Mouse (Mus musculus): ENCODE measurements at regions not wholly inside any gene's neighbourhood (a gene's known extent, or its start where the extent isn't known, plus 50 kb on each side); places are given as distances from the start of the nearest gene placed in this dataset.
A peak's percentile ranks its signal among the peaks of the same experiment; 100 is the strongest.
"Not testable (repeated sequence)": the region's sequence is repeated elsewhere in the genome, so short reads cannot be mapped to it uniquely, and the experiment has no call there.

- DNase-seq, result no peak
- H3K27ac ChIP-seq (ENCODE audit: insufficient read depth, low read depth, low read length), result no peak overlapping the region
- H3K36me3 ChIP-seq (ENCODE audit: control insufficient read depth, insufficient read depth, low read length), result no peaks in the 10 kb centered on the region
- TF ChIP-seq POLR2A (IDR thresholded peaks at IDR 0.05; ENCODE audit: low read depth, low read length) (no peak), CTCF (conservative IDR thresholded peaks at IDR 0.05; ENCODE audit: insufficient read depth, insufficient read length, low read depth, low read length) (no peak)
- no peak overlapping the region for H3K4me3 ChIP-seq (ENCODE audit: insufficient read depth, low read depth, low read length)
- peaks cover 13% of the 10 kb centered on the region for H3K4me1 ChIP-seq (ENCODE audit: control insufficient read depth, insufficient read depth, low read length)
- no peaks in the 10 kb centered on the region for H3K27me3 ChIP-seq (replicated peaks; ENCODE audit: control insufficient read depth, insufficient read depth, low read length)
- WGBS, result 71% methylated on average over 3 of the region's 3 CpGs
Observed at GRCm38 (mm10) chr8:126816155-126816554, 129.5 kb downstream of the Tomm20 start.

DNA sequence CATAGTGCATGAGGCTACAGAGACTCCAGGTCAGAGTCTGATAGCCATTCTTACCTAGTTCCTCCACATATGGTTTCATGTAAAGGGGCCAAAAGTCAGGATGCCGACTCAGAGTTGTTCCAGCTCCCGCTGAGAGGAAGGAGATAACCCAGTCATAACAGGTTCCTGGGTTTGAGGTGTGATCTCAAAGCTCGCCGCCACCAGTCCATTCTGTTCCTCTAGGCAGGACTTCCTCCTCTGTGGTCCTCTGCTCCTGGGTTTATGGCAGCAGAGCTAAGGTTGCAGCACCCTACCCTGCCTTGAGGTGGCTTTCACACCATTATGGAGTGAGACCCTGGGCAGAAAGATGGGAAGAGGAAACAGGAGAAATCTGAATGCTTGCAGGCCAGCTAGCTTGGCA is 131.2 kb downstream of the Tomm20 start:
- no peak overlapping the region for H3K4me3 ChIP-seq (ENCODE audit: insufficient read depth, low read depth, low read length)
- TF ChIP-seq CTCF (conservative IDR thresholded peaks at IDR 0.05; ENCODE audit: insufficient read depth, insufficient read length, low read depth, low read length) (no peak), POLR2A (IDR thresholded peaks at IDR 0.05; ENCODE audit: low read depth, low read length) (no peak)
- WGBS, result 84% methylated on average over 4 of the region's 4 CpGs
- H3K27me3 ChIP-seq (replicated peaks; ENCODE audit: control insufficient read depth, insufficient read depth, low read length), result no peaks in the 10 kb centered on the region
- DNase-seq, result no peak
- no peaks in the 10 kb centered on the region for H3K36me3 ChIP-seq (ENCODE audit: control insufficient read depth, insufficient read depth, low read length)
- H3K27ac ChIP-seq (ENCODE audit: insufficient read depth, low read depth, low read length), result no peak overlapping the region
- peaks cover 4% of the 10 kb centered on the region; the same call in 1 of the 2 replicates for H3K4me1 ChIP-seq (ENCODE audit: control insufficient read depth, insufficient read depth, low read length)

- no peaks in the 10 kb centered on the region for H3K36me3 ChIP-seq (ENCODE audit: control insufficient read depth, insufficient read depth, low read length)
- H3K27ac ChIP-seq (ENCODE audit: insufficient read depth, low read depth, low read length), result no peak overlapping the region
- no peaks in the 10 kb centered on the region for H3K27me3 ChIP-seq (replicated peaks; ENCODE audit: control insufficient read depth, insufficient read depth, low read length)
- TF ChIP-seq POLR2A (IDR thresholded peaks at IDR 0.05; ENCODE audit: low read depth, low read length) (no peak), CTCF (conservative IDR thresholded peaks at IDR 0.05; ENCODE audit: insufficient read depth, insufficient read length, low read depth, low read length) (0 out of 2 replicates have a peak, but pooled peaks have one; percentile 27)
- H3K4me3 ChIP-seq (ENCODE audit: insufficient read depth, low read depth, low read length), result no peak overlapping the region
- H3K4me1 ChIP-seq (ENCODE audit: control insufficient read depth, insufficient read depth, low read length), result no peaks in the 10 kb centered on the region
- DNase-seq, result no peak
- 88% methylated on average over 4 of the region's 4 CpGs for WGBS
Observed at GRCm38 (mm10) chr8:126813621-126814020, 132.0 kb downstream of the Tomm20 start.

GRCm38 (mm10) chr8:126812777-126813176 is 132.9 kb downstream of the Tomm20 start:
- H3K36me3 ChIP-seq (ENCODE audit: control insufficient read depth, insufficient read depth, low read length), result no peaks in the 10 kb centered on the region
- WGBS, result 98% methylated on average over 5 of the region's 5 CpGs
- no peak overlapping the region for H3K4me3 ChIP-seq (ENCODE audit: insufficient read depth, low read depth, low read length)
- DNase-seq, result no peak
- H3K27ac ChIP-seq (ENCODE audit: insufficient read depth, low read depth, low read length), result no peak overlapping the region
- no peak for TF ChIP-seq CTCF (conservative IDR thresholded peaks at IDR 0.05; ENCODE audit: insufficient read depth, insufficient read length, low read depth, low read length)
- TF ChIP-seq POLR2A (IDR thresholded peaks at IDR 0.05; ENCODE audit: low read depth, low read length), result no peak
- H3K4me1 ChIP-seq (ENCODE audit: control insufficient read depth, insufficient read depth, low read length), result peaks cover 2% of the 10 kb centered on the region; the same call in 1 of the 2 replicates
- no peaks in the 10 kb centered on the region for H3K27me3 ChIP-seq (replicated peaks; ENCODE audit: control insufficient read depth, insufficient read depth, low read length)

DNA sequence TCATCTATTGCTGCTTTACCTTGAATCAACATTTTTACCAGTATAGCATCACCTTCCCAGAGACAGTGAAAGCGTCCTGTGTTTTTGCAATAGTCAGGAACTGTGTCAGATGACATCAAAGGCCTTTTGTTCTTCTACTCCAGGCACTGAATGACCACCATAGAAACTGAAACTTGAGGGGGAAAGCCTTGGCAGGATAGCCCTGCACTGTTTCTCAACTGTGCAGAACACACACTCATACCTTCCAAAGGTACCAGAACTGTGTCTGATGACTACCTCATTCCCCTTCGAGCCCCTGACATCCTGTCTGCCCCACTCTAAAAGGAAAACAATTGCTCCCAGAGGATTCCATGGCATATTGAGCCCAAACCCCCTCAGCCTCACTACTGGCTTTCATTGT is 134.3 kb downstream of the Tomm20 start:
- H3K36me3 ChIP-seq (ENCODE audit: control insufficient read depth, insufficient read depth, low read length); H3K4me3 ChIP-seq (ENCODE audit: insufficient read depth, low read depth, low read length); H3K27ac ChIP-seq (ENCODE audit: insufficient read depth, low read depth, low read length); DNase-seq; H3K27me3 ChIP-seq (replicated peaks; ENCODE audit: control insufficient read depth, insufficient read depth, low read length): not testable (repeated sequence)
- H3K4me1 ChIP-seq (ENCODE audit: control insufficient read depth, insufficient read depth, low read length), result peaks cover 13% of the 10 kb centered on the region; the same call in 1 of the 2 replicates
- WGBS, result 69% methylated on average over 2 of the region's 2 CpGs

GRCm38 (mm10) chr8:126810516-126810915 is 135.1 kb downstream of the Tomm20 start:
- 77% methylated on average over 5 of the region's 5 CpGs for WGBS
- Histone ChIP-seq H3K4me3 (ENCODE audit: insufficient read depth, low read depth, low read length) (no peak overlapping the region), H3K27ac (ENCODE audit: insufficient read depth, low read depth, low read length) (no peak overlapping the region), H3K27me3 (replicated peaks; ENCODE audit: control insufficient read depth, insufficient read depth, low read length) (no peaks in the 10 kb centered on the region), H3K4me1 (ENCODE audit: control insufficient read depth, insufficient read depth, low read length) (peaks cover 19% of the 10 kb centered on the region; the same call in 1 of the 2 replicates), H3K36me3 (ENCODE audit: control insufficient read depth, insufficient read depth, low read length) (no peaks in the 10 kb centered on the region)
- DNase-seq, result no peak
- TF ChIP-seq CTCF (conservative IDR thresholded peaks at IDR 0.05; ENCODE audit: insufficient read depth, insufficient read length, low read depth, low read length), result no peak
- no peak for TF ChIP-seq POLR2A (IDR thresholded peaks at IDR 0.05; ENCODE audit: low read depth, low read length)

- H3K27ac ChIP-seq (ENCODE audit: insufficient read depth, low read depth, low read length), result no peak overlapping the region
- no peak for DNase-seq
- H3K4me1 ChIP-seq (ENCODE audit: control insufficient read depth, insufficient read depth, low read length), result peaks cover 24% of the 10 kb centered on the region; the same call in 1 of the 2 replicates
- H3K4me3 ChIP-seq (ENCODE audit: insufficient read depth, low read depth, low read length), result no peak overlapping the region
- no peaks in the 10 kb centered on the region for H3K27me3 ChIP-seq (replicated peaks; ENCODE audit: control insufficient read depth, insufficient read depth, low read length)
- no peaks in the 10 kb centered on the region for H3K36me3 ChIP-seq (ENCODE audit: control insufficient read depth, insufficient read depth, low read length)
- 97% methylated on average over 1 of the region's 1 CpGs for whole genome bisulfite sequencing
- TF ChIP-seq CTCF (conservative IDR thresholded peaks at IDR 0.05; ENCODE audit: insufficient read depth, insufficient read length, low read depth, low read length) (no peak), POLR2A (IDR thresholded peaks at IDR 0.05; ENCODE audit: low read depth, low read length) (no peak)
Observed at GRCm38 (mm10) chr8:126809321-126809720, 136.3 kb downstream of the Tomm20 start.

DNA sequence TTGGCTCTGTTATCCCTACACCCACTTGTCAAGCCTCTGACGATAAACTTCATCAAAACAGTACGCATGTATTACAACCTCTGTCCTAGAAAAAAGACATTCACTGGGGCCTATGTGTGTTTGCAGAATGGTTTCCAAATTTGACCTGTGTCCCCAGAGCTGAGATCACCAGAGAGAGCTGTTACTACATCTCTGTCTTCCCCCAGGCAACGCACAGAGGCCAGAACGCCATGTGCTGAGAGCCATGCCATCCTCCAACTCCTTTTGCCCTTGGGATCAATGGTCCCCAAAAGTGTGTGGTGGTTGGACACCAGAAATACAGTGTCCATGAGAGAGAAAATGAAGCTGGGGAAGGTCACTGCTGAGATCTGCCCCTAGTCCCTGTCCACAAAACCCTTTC is 137.1 kb downstream of the Tomm20 start:
- no peak for TF ChIP-seq CTCF (conservative IDR thresholded peaks at IDR 0.05; ENCODE audit: insufficient read depth, insufficient read length, low read depth, low read length)
- no peak for TF ChIP-seq POLR2A (IDR thresholded peaks at IDR 0.05; ENCODE audit: low read depth, low read length)
- no peaks in the 10 kb centered on the region for H3K27me3 ChIP-seq (replicated peaks; ENCODE audit: control insufficient read depth, insufficient read depth, low read length)
- WGBS, result 92% methylated on average over 4 of the region's 4 CpGs
- DNase-seq, result no peak
- H3K27ac ChIP-seq (ENCODE audit: insufficient read depth, low read depth, low read length), result no peak overlapping the region
- H3K4me1 ChIP-seq (ENCODE audit: control insufficient read depth, insufficient read depth, low read length), result peaks cover 27% of the 10 kb centered on the region; the same call in 1 of the 2 replicates
- no peak overlapping the region for H3K4me3 ChIP-seq (ENCODE audit: insufficient read depth, low read depth, low read length)
- H3K36me3 ChIP-seq (ENCODE audit: control insufficient read depth, insufficient read depth, low read length), result no peaks in the 10 kb centered on the region

Data from kidney, adult 2 months (tissue).